Comparison of ENCODE assay signal across 19 mouse cellular contexts in the genomic region with DNA sequence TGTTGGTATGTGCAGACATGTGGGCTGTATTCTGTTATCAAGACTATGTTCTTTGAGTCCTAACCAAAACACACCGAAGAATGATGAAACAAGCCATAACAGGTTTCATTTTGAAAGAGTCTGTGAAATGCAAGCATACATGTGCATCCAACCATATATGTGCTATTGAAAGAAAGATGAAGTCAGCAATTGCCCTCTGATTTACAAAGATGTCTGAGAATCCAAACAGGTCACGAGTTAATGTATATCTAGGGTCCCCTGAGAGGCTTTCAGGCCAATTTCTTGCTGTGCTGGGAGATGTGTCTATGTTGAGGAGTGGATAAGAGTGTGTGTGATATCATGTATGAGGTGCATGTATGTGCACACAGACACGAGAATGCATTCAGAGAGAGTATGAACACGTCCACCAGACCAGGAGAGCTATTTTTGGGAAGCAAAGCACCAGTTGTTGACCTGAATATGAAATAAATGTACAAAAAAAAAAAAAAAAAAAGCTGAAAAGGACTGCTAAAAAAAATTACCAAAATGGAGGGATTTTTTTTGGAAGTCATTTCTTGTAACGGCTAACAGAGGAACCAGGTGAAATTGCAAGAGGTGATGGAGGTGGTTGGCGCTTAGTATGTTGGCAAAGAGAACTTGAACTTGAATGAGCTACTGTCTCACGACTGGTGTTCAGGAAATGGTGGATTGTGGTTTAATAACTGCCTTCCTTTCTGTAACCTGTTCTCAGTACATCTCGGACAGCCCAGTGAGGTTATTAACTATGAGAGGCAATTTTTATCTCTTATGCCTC. TPM values are rescaled to one million over a fixed set of nuclear protein-coding genes. Genes with fewer than 3 reads are reported as not detected.
DNase-seq lines count a peak whose midpoint lies in the region; ATAC-seq and TF ChIP-seq lines count a peak whose summit lies in the region.
"Had no signal": no experiment of that assay in that cellular context is flagged by ENCODE, and none has a peak within 500 bp of the region (broad histone marks: within the 10 kb centered on the region; RNA-seq: fewer than 3 reads in every experiment).

No protein-coding gene starts in this region.

- 84% methylated on average over 8 of the region's 8 CpGs for WGBS in neural tube, embryonic 13.5 days
- WGBS in hindbrain, embryonic 16.5 days = 81% methylated on average over 8 of the region's 8 CpGs
- WGBS in olfactory bulb, adult 2 months = 73% methylated on average over 8 of the region's 8 CpGs

- peak overlapping the region; percentile 87 for H3K4me2 ChIP-seq in neural tube, embryonic 13.5 days
- H3K4me2 ChIP-seq in hindbrain, embryonic 16.5 days (ENCODE audit: low read length) = peak overlapping the region; percentile 77

- intact Hi-C loops in heart, postnatal 25 days (cut with DNase I) = no loop called here

- no peaks in the 10 kb centered on the region for H3K27me3 ChIP-seq in neural tube, embryonic 13.5 days
- H3K27me3 ChIP-seq in hindbrain, embryonic 16.5 days (replicated peaks; ENCODE audit: control insufficient read depth, insufficient read depth, low read length) = no peaks in the 10 kb centered on the region
- H3K27me3 ChIP-seq: embryonic facial prominence, embryonic 15.5 days had no signal

- H3K27ac ChIP-seq in neural tube, embryonic 13.5 days (replicated peaks) = no peak overlapping the region
- H3K27ac ChIP-seq in hindbrain, embryonic 16.5 days (ENCODE audit: low read depth, low read length) = no peak overlapping the region
- H3K27ac ChIP-seq in olfactory bulb, adult 2 months (ENCODE audit: insufficient read depth, low read depth, low read length) = 0 out of 2 replicates have a peak overlapping the region, but pooled peaks have one; percentile 30
- H3K27ac ChIP-seq: embryonic facial prominence, embryonic 15.5 days; heart, embryonic 15.5 days; limb, embryonic 13.5 days had no signal

- no peak for TF ChIP-seq CTCF in olfactory bulb, adult 2 months (IDR thresholded peaks at IDR 0.05; ENCODE audit: insufficient read depth, low read depth, low read length)

- peak overlapping the region; percentile 52; the same call in 1 of the 2 replicates for H3K4me3 ChIP-seq in neural tube, embryonic 13.5 days
- H3K4me3 ChIP-seq in hindbrain, embryonic 16.5 days (ENCODE audit: low read length) = no peak overlapping the region
- H3K4me3 ChIP-seq in olfactory bulb, adult 2 months (ENCODE audit: insufficient read depth, low read depth, low read length) = no peak overlapping the region
- H3K4me3 ChIP-seq: embryonic facial prominence, embryonic 15.5 days had no signal

- peak; percentile 23 for DNase-seq in heart, adult 11 months
- DNase-seq in heart, postnatal 25 days (ENCODE audit: low spot score) = no peak
- no peak for DNase-seq in neural tube, embryonic 10.5 days (ENCODE audit: extremely low spot score, low spot score)
- no peak for DNase-seq in retina, embryonic 14.5 days (ENCODE audit: low spot score)
- DNase-seq: adrenal gland, postnatal 36 days; gastrocnemius, postnatal 36 days; lung, postnatal 4 days; retina, postnatal 1 day; thymus, postnatal 36 days had no signal

- H3K36me3 ChIP-seq in neural tube, embryonic 13.5 days = no peaks in the 10 kb centered on the region
- no peaks in the 10 kb centered on the region for H3K36me3 ChIP-seq in hindbrain, embryonic 16.5 days (ENCODE audit: control insufficient read depth, insufficient read depth, low read length)
- H3K36me3 ChIP-seq: embryonic facial prominence, embryonic 15.5 days; G1E; heart, embryonic 15.5 days; limb, embryonic 13.5 days had no signal

- H3K9ac ChIP-seq in neural tube, embryonic 13.5 days = no peak overlapping the region
- no peak overlapping the region for H3K9ac ChIP-seq in hindbrain, embryonic 16.5 days (ENCODE audit: low read depth, low read length)
- H3K9ac ChIP-seq: embryonic facial prominence, embryonic 15.5 days; heart, embryonic 15.5 days; limb, embryonic 13.5 days had no signal

- no peak for TF ChIP-seq POLR2A in olfactory bulb, adult 2 months (IDR thresholded peaks at IDR 0.05; ENCODE audit: insufficient read depth, low read depth, low read length)

- H3K4me1 ChIP-seq in neural tube, embryonic 13.5 days (replicated peaks) = peaks cover 16% of the 10 kb centered on the region
- H3K4me1 ChIP-seq in hindbrain, embryonic 16.5 days (ENCODE audit: control insufficient read depth, insufficient read depth, low read depth, low read length) = peaks cover 7% of the 10 kb centered on the region
- H3K4me1 ChIP-seq in olfactory bulb, adult 2 months (ENCODE audit: control insufficient read depth, insufficient read depth, low read length) = peaks cover 2% of the 10 kb centered on the region; the same call in 1 of the 2 replicates

- H3K9me3 ChIP-seq in neural tube, embryonic 13.5 days = no peaks in the 10 kb centered on the region
- no peaks in the 10 kb centered on the region for H3K9me3 ChIP-seq in hindbrain, embryonic 16.5 days (ENCODE audit: control insufficient read depth, low read length)
- H3K9me3 ChIP-seq: embryonic facial prominence, embryonic 15.5 days; G1E; heart, embryonic 15.5 days; limb, embryonic 13.5 days had no signal

- ATAC-seq in neural tube, embryonic 13.5 days (ENCODE audit: low read depth) = no peak
- ATAC-seq in hindbrain, embryonic 16.5 days = no peak
- ATAC-seq in inflammation-experienced regulatory T-cells, adult 6 months = no peak
- ATAC-seq: intestine, postnatal 0 days had no signal

RNA-seq across cellular contexts. Expression of a gene that starts 13.9 kb away (rescaled TPM):
- under 1 TPM; 0.42 to 0.56 TPM for total RNA-seq in heart, postnatal 25 days (2021)
- polyA plus RNA-seq in neural tube, embryonic 13.5 days (2015; fragmentation: Nextera tagmentation; extraction: Ambion mirVana) = 34.1 and 34.2 TPM in 2 replicates
- 66.1 and 68.1 TPM in 2 replicates for polyA plus RNA-seq in hindbrain, embryonic 16.5 days (2015; fragmentation: Nextera tagmentation; extraction: Ambion mirVana)
- 89.3 TPM in 1 of 2 replicates, not detected in the other for polyA plus RNA-seq in olfactory bulb, adult 2 months (2012; ENCODE audit: insufficient read depth, insufficient read length, low replicate concordance, missing spikeins)
- 1 to 10 TPM; 2.6 to 3.2 (median 2.8) TPM for polyA plus RNA-seq in inflammation-experienced regulatory T-cells, adult 6 months (2017; shearing (Covaris generic))
- polyA plus RNA-seq: C2C12, G1E had no signal
